Mouse (Mus musculus) left cerebral cortex, postnatal 10 days (tissue): ENCODE measurements around the gene Fxyd4. TPM values are rescaled to one million over a fixed set of nuclear protein-coding genes. Genes with fewer than 3 reads are reported as not detected.

Experiments
- DNase-seq, 2 experiments: peaks; one replicate each; pipeline ENCODE4 v3.0.0; 2021 to 2022; ENCODE audit warnings: low spot score in 2 of 2, mixed read lengths in 1 of 2; ENCODE audit errors: extremely low spot score in 1 of 2
- intact Hi-C: fragments of 180-260 bp; cut with DNase I; formaldehyde crosslinking; loops from one replicate; pipeline ENCODE4 v1.15.1; 2025
- total RNA-seq, 2 experiments: library from RNA; stranded (reverse); gene quantifications; 2 replicates each; pipeline ENCODE4 v1.2.3; 2021

The Fxyd4 gene
- total RNA-seq, 2 experiments from 2014 or later, result not detected

GRCm38 (mm10) chr6:117922041-117922440, 15.5 kb downstream of the Fxyd4 start:
- intact Hi-C loops, result no loop called here

GRCm38 (mm10) chr6:117920659-117921640, 16.5 kb downstream of the Fxyd4 start:
- DNase-seq, result no peak
- intact Hi-C loops, result no loop called here

More at GRCm38 (mm10) chr6:117922041-117922440, 15.5 kb downstream of the Fxyd4 start:
- no peak for DNase-seq

GRCm38 (mm10) chr6:117918043-117918442, 19.4 kb downstream of the Fxyd4 start:
- no peak for DNase-seq
- intact Hi-C loops, result no loop called here

GRCm38 (mm10) chr6:117917576-117917975, 19.9 kb downstream of the Fxyd4 start:
- DNase-seq, result peak in 1 of 2 experiments; percentile 79
- intact Hi-C loops, result no loop called here

- peak in 1 of 2 experiments; percentile 87 for DNase-seq
- intact Hi-C loops, result no loop called here
Observed at GRCm38 (mm10) chr6:117916737-117917426, 20.6 kb downstream of the Fxyd4 start.

GRCm38 (mm10) chr6:117916205-117916736, 21.2 kb downstream of the Fxyd4 start:
- intact Hi-C loops, result no loop called here
- DNase-seq, result no peak

GRCm38 (mm10) chr6:117914541-117914940, 23.0 kb downstream of the Fxyd4 start:
- no peak for DNase-seq
- intact Hi-C loops, result loop anchor here (5.0 kb wide), 1 partner anchor 37 kb away; no protein-coding TSS in a partner anchor

- DNase-seq, result no peak
- intact Hi-C loops, result loop anchor here (5.0 kb wide), 1 partner anchor 33 kb away; no protein-coding TSS in a partner anchor
Observed at GRCm38 (mm10) chr6:117910120-117910661, 27.3 kb downstream of the Fxyd4 start.

- intact Hi-C loops, result no loop called here
- no peak for DNase-seq
Observed at GRCm38 (mm10) chr6:117908424-117908900, 29.0 kb downstream of the Fxyd4 start.

- intact Hi-C loops, result no loop called here
- no peak for DNase-seq
Observed at GRCm38 (mm10) chr6:117907979-117908355, 29.5 kb downstream of the Fxyd4 start.

GRCm38 (mm10) chr6:117907301-117907978, 30.1 kb downstream of the Fxyd4 start:
- intact Hi-C loops, result no loop called here

GRCm38 (mm10) chr6:117906590-117907271, 30.8 kb downstream of the Fxyd4 start:
- intact Hi-C loops, result no loop called here

More at GRCm38 (mm10) chr6:117907301-117907978, 30.1 kb downstream of the Fxyd4 start:
- peak; percentile 21 to 92 for DNase-seq

GRCm38 (mm10) chr6:117906015-117906531, 31.4 kb downstream of the Fxyd4 start:
- peak; percentile 39 to 42 for DNase-seq
- intact Hi-C loops, result no loop called here

More at GRCm38 (mm10) chr6:117906590-117907271, 30.8 kb downstream of the Fxyd4 start:
- DNase-seq, result peak; percentile 98 to 99

- intact Hi-C loops, result no loop called here
- DNase-seq, result no peak
Observed at GRCm38 (mm10) chr6:117905260-117905930, 32.1 kb downstream of the Fxyd4 start.

- intact Hi-C loops, result no loop called here
Observed at GRCm38 (mm10) chr6:117903836-117904235, 33.7 kb downstream of the Fxyd4 start.

GRCm38 (mm10) chr6:117902556-117902955, 34.9 kb downstream of the Fxyd4 start:
- DNase-seq, result no peak
- intact Hi-C loops, result no loop called here

More at GRCm38 (mm10) chr6:117903836-117904235, 33.7 kb downstream of the Fxyd4 start:
- DNase-seq, result no peak
